Mouse (Mus musculus): ENCODE data around the gene Wdr26. TPM values are rescaled to one million over a fixed set of nuclear protein-coding genes. Genes with fewer than 3 reads are reported as not detected.

Wdr26 gene
- total RNA-seq, 1 experiment = 59.9 TPM

DNA sequence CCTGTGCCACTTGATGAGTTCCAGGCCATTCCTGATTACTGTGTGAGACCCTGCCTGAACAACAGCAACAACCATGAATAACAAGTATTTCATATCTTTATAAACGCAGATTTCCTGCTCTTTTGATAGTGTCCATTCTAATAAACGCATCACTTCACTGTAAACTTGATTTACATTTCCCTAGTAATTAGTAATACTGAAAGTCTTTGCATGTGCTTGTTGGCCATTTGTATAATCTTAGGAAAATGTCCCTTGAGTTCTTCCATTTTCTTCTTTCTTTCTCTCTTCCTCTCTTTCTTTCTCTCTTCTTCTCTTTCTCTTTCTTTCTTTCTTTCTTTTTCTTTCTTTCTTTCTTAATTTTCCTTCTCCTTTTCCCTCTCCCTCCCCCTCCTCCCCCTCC is 65.6 kb downstream of the Wdr26 start:
- H3K9ac ChIP-seq (ENCODE audit: insufficient read depth, low read depth, low read length, poor library complexity, severe bottlenecking) = no peak overlapping the region; the same call in 1 of the 2 replicates
- H3K9me3 ChIP-seq (ENCODE audit: control insufficient read depth, insufficient read depth, low read depth, low read length) = no peaks in the 10 kb centered on the region
- H3K4me3 ChIP-seq (ENCODE audit: insufficient read depth in 1 of 2, low read depth in 1 of 2, low read length in 2 of 2, poor library complexity in 1 of 2, severe bottlenecking in 1 of 2) = no peak overlapping the region
- no peak for TF ChIP-seq MAFK (IDR thresholded peaks at IDR 0.05; ENCODE audit: insufficient read depth, low read depth, low read length)
- no peak for TF ChIP-seq CHD2 (IDR thresholded peaks at IDR 0.05; ENCODE audit: low read depth, low read length)
- no peak for TF ChIP-seq HCFC1 (IDR thresholded peaks at IDR 0.05; ENCODE audit: borderline replicate concordance, insufficient read depth, low read length)
- peaks cover 2 to 7% of the 10 kb centered on the region in 2 experiments; a peak in 1 of 4 replicates for H3K4me1 ChIP-seq (ENCODE audit: control insufficient read depth in 2 of 2, insufficient read depth in 2 of 2, low read length in 2 of 2, poor library complexity in 1 of 2)
- in situ Hi-C loops (cut with MboI; ENCODE audit: low sequenced_read_pairs in 2 of 2, unreplicated experiment in 2 of 2) = loop anchor here in 1 of 2 experiments (25.0 kb wide), 1 partner anchor 559 kb away; no protein-coding TSS in a partner anchor
- no peak overlapping the region for H3K27ac ChIP-seq (ENCODE audit: insufficient read depth, low read depth, low read length, poor library complexity, severe bottlenecking)
- H3K36me3 ChIP-seq (ENCODE audit: control insufficient read depth, insufficient read depth, low read length, poor library complexity, severe bottlenecking) = no peaks in the 10 kb centered on the region; the same call in none of the 2 replicates
- no peak for DNase-seq (ENCODE audit: low read depth, low spot score)

DNA sequence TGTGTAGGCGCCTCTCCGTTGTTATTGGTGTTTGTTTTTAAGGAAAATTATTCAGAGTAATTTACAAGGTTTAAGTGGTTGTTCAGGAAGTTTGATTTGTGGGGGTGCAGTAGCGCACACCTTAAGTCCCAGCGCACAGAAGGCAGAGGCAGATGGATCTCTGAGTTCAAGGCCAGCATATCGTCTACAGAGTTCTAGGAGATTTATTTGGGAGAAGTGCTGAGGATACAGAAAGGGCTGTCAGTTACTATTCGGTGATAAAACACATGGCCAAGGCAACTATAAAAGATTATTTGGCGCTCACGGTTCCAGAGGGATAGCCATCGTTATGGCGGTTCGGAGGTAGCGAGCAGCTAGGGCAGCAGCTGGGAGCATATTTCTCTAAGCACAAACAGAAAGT is 66.8 kb downstream of the Wdr26 start:
- DNase-seq (ENCODE audit: low read depth, low spot score) = no peak
- in situ Hi-C loops (cut with MboI; ENCODE audit: low sequenced_read_pairs in 2 of 2, unreplicated experiment in 2 of 2) = loop anchor here in 1 of 2 experiments (25.0 kb wide), 1 partner anchor 558 kb away; no protein-coding TSS in a partner anchor
- Histone ChIP-seq H3K9ac (ENCODE audit: insufficient read depth, low read depth, low read length, poor library complexity, severe bottlenecking) (peak overlapping the region; percentile 90), H3K27ac (ENCODE audit: insufficient read depth, low read depth, low read length, poor library complexity, severe bottlenecking) (no peak overlapping the region; the same call in 1 of the 2 replicates), H3K4me3 (ENCODE audit: insufficient read depth in 1 of 2, low read depth in 1 of 2, low read length in 2 of 2, poor library complexity in 1 of 2, severe bottlenecking in 1 of 2) (peak overlapping the region; percentile 83 to 95), H3K36me3 (ENCODE audit: control insufficient read depth, insufficient read depth, low read length, poor library complexity, severe bottlenecking) (peaks cover 4% of the 10 kb centered on the region), H3K4me1 (ENCODE audit: control insufficient read depth in 2 of 2, insufficient read depth in 2 of 2, low read length in 2 of 2, poor library complexity in 1 of 2) (peaks cover 2 to 7% of the 10 kb centered on the region in 2 experiments; a peak in 1 of 4 replicates), H3K9me3 (ENCODE audit: control insufficient read depth, insufficient read depth, low read depth, low read length) (no peaks in the 10 kb centered on the region)
- no peak for TF ChIP-seq ZC3H11A (IDR thresholded peaks at IDR 0.05; ENCODE audit: borderline replicate concordance, low read depth, low read length)
- no peak for TF ChIP-seq CHD2 (IDR thresholded peaks at IDR 0.05; ENCODE audit: low read depth, low read length)
- TF ChIP-seq MAFK (IDR thresholded peaks at IDR 0.05; ENCODE audit: insufficient read depth, low read depth, low read length) = no peak
- no peak for TF ChIP-seq HCFC1 (IDR thresholded peaks at IDR 0.05; ENCODE audit: borderline replicate concordance, insufficient read depth, low read length)
- no peak for TF ChIP-seq ZNF384 (IDR thresholded peaks at IDR 0.05; ENCODE audit: low read depth, low read length)

DNA sequence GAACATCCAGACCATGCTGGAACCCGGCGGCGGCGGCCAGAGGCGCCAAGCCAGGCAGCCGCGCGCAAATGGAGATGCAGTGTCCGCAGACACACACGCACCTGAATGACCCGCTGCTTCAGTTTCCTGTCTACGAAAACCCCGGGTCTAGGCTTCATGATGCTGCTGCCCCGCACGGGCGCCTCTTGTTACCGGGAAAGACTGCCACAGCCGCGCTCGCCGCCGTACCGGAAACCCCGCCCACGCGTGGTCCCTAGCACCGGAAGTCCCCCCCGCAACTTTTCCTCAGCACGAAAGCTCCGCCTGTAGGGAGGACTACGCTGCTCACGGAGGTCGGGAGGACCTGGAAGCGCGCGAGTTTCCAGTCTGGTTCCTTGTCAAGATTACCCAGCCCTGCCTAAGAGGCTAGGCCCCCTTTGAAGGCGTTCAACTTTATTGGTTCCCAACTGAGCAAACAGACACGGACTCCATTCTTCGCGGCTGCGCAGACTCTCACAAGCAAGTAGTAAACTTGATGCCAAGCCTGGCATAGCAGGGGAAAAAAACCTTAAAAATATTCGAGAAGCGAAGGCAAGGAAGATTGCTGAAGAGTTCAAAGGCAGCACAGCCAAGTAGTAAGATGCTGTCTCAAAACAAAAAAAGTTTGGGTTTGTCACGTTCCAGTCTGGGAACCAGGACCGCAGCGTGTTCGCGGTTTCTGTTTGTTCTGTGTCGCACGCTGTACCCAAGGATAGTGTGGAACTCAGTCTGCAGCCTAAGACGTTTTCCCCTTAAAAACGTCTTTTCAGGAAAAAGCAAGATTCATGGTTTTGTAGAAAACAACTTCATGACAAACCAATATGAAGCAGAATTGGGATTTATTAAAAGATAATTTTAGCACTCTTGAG is 67.6 kb downstream of the Wdr26 start, which contains the start of the genes Nvl and Cnih4:
TSS of gene Nvl (minus strand) at position 255 of the 887 bp plus-strand sequence.
TSS of gene Cnih4 (plus strand) at position 744 of the 887 bp plus-strand sequence.
- Histone ChIP-seq H3K36me3 (ENCODE audit: control insufficient read depth, insufficient read depth, low read length, poor library complexity, severe bottlenecking) (peaks cover 5% of the 10 kb centered on the region), H3K9ac (ENCODE audit: insufficient read depth, low read depth, low read length, poor library complexity, severe bottlenecking) (peak within 1 kb of the TSS; percentile 94), H3K4me1 (ENCODE audit: control insufficient read depth in 2 of 2, insufficient read depth in 2 of 2, low read length in 2 of 2, poor library complexity in 1 of 2) (peaks cover 2 to 7% of the 10 kb centered on the region in 2 experiments; a peak in 1 of 4 replicates), H3K4me3 (ENCODE audit: insufficient read depth in 1 of 2, low read depth in 1 of 2, low read length in 2 of 2, poor library complexity in 1 of 2, severe bottlenecking in 1 of 2) (peak within 1 kb of the TSS; percentile 83 to 95), H3K9me3 (ENCODE audit: control insufficient read depth, insufficient read depth, low read depth, low read length) (no peaks in the 10 kb centered on the region), H3K27ac (ENCODE audit: insufficient read depth, low read depth, low read length, poor library complexity, severe bottlenecking) (peak within 1 kb of the TSS; percentile 79)
- in situ Hi-C loops (cut with MboI; ENCODE audit: low sequenced_read_pairs in 2 of 2, unreplicated experiment in 2 of 2) = loop anchor here in 1 of 2 experiments (25.0 kb wide), 1 partner anchor 557 kb away; no protein-coding TSS in a partner anchor
- DNase-seq (ENCODE audit: low read depth, low spot score) = peak; percentile 94
- TF ChIP-seq HCFC1 (IDR thresholded peaks at IDR 0.05; ENCODE audit: borderline replicate concordance, insufficient read depth, low read length) (peak; percentile 86), ZNF384 (IDR thresholded peaks at IDR 0.05; ENCODE audit: low read depth, low read length) (peak; percentile 89), MAFK (IDR thresholded peaks at IDR 0.05; ENCODE audit: insufficient read depth, low read depth, low read length) (no peak)

DNA sequence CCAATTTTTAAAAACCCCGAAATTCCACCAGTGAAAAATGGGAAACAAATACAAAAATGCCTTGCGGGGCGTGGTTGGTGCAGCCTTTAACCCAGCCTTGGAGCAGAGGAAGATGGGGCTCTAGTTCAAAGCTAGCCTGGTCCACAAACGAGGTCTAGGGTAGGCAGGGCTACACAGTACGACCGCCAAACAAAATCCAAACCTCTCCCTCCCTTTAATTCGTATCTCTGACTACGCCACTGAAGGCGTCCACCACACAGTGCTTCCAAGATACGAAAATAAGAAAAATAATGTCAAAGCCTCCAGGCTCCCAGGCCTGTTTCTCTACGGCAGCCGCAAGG is 68.2 kb downstream of the Wdr26 start:
- in situ Hi-C loops (cut with MboI; ENCODE audit: low sequenced_read_pairs in 2 of 2, unreplicated experiment in 2 of 2) = loop anchor here in 1 of 2 experiments (25.0 kb wide), 1 partner anchor 556 kb away; no protein-coding TSS in a partner anchor
- H3K4me1 ChIP-seq (ENCODE audit: control insufficient read depth in 2 of 2, insufficient read depth in 2 of 2, low read length in 2 of 2, poor library complexity in 1 of 2) = peaks cover 2 to 7% of the 10 kb centered on the region in 2 experiments; a peak in 1 of 4 replicates

More for the DNA sequence above, 68.2 kb downstream of the Wdr26 start:
- peak overlapping the region; percentile 83 to 95 for H3K4me3 ChIP-seq (ENCODE audit: insufficient read depth in 1 of 2, low read depth in 1 of 2, low read length in 2 of 2, poor library complexity in 1 of 2, severe bottlenecking in 1 of 2)
- TF ChIP-seq CHD2 (IDR thresholded peaks at IDR 0.05; ENCODE audit: low read depth, low read length) (no peak), HCFC1 (IDR thresholded peaks at IDR 0.05; ENCODE audit: borderline replicate concordance, insufficient read depth, low read length) (no peak), ZNF384 (IDR thresholded peaks at IDR 0.05; ENCODE audit: low read depth, low read length) (no peak), ZC3H11A (IDR thresholded peaks at IDR 0.05; ENCODE audit: borderline replicate concordance, low read depth, low read length) (no peak), MAFK (IDR thresholded peaks at IDR 0.05; ENCODE audit: insufficient read depth, low read depth, low read length) (no peak)
- no peak for DNase-seq (ENCODE audit: low read depth, low spot score)
- H3K9ac ChIP-seq (ENCODE audit: insufficient read depth, low read depth, low read length, poor library complexity, severe bottlenecking) = peak overlapping the region; percentile 94
- H3K27ac ChIP-seq (ENCODE audit: insufficient read depth, low read depth, low read length, poor library complexity, severe bottlenecking) = peak overlapping the region; percentile 79; the same call in 1 of the 2 replicates
- no peaks in the 10 kb centered on the region for H3K9me3 ChIP-seq (ENCODE audit: control insufficient read depth, insufficient read depth, low read depth, low read length)
- peaks cover 7% of the 10 kb centered on the region for H3K36me3 ChIP-seq (ENCODE audit: control insufficient read depth, insufficient read depth, low read length, poor library complexity, severe bottlenecking)
